Mouse (Mus musculus): ENCODE data around the gene Chst14. TPM values are rescaled to one million over a fixed set of nuclear protein-coding genes. Genes with fewer than 3 reads are reported as not detected.
A peak's percentile ranks its signal among the peaks of the same experiment; 100 is the strongest.

Gene Chst14
- polyA plus RNA-seq, 1 experiment from 2014 or later = 8.7 TPM

- no peaks in the 10 kb centered on the region for H3K9me3 ChIP-seq (ENCODE audit: control insufficient read depth, low read length)
- ATAC-seq (ENCODE audit: low FRiP score) (peak; percentile 76), DNase-seq (ENCODE audit: low spot score) (peak; percentile 93)
- peak overlapping the region; percentile 33 for H3K4me3 ChIP-seq (replicated peaks; ENCODE audit: low read length)
- WGBS = 1% methylated on average over 33 of the region's 33 CpGs
- H3K9ac ChIP-seq = peak overlapping the region; percentile 48
- H3K27ac ChIP-seq = no peak overlapping the region
- peaks cover 34% of the 10 kb centered on the region for H3K27me3 ChIP-seq (ENCODE audit: control insufficient read depth, insufficient read depth, low read length)
- H3K4me2 ChIP-seq (replicated peaks) = peak overlapping the region; percentile 78
- no peaks in the 10 kb centered on the region for H3K36me3 ChIP-seq (replicated peaks; ENCODE audit: control insufficient read depth, insufficient read depth)
- H3K4me1 ChIP-seq (replicated peaks; ENCODE audit: control insufficient read depth, insufficient read depth, low read length) = peaks cover 14% of the 10 kb centered on the region
Observed at GRCm38 (mm10) chr2:118972687-118973376, 46.5 kb downstream of the Chst14 start.

- DNase-seq (ENCODE audit: low spot score) = peak; percentile 44
- Histone ChIP-seq H3K4me1 (replicated peaks; ENCODE audit: control insufficient read depth, insufficient read depth, low read length) (peaks cover 14% of the 10 kb centered on the region), H3K27ac (no peak overlapping the region), H3K27me3 (ENCODE audit: control insufficient read depth, insufficient read depth, low read length) (peaks cover 38% of the 10 kb centered on the region), H3K9me3 (ENCODE audit: control insufficient read depth, low read length) (no peaks in the 10 kb centered on the region), H3K4me3 (replicated peaks; ENCODE audit: low read length) (peak overlapping the region; percentile 60), H3K4me2 (replicated peaks) (peak overlapping the region; percentile 96), H3K9ac (peak overlapping the region; percentile 73), H3K36me3 (replicated peaks; ENCODE audit: control insufficient read depth, insufficient read depth) (no peaks in the 10 kb centered on the region)
- no peak for ATAC-seq (ENCODE audit: low FRiP score)
- WGBS = 3% methylated on average over 15 of the region's 15 CpGs
Observed at GRCm38 (mm10) chr2:118975855-118976254, 49.6 kb downstream of the Chst14 start.

DNA sequence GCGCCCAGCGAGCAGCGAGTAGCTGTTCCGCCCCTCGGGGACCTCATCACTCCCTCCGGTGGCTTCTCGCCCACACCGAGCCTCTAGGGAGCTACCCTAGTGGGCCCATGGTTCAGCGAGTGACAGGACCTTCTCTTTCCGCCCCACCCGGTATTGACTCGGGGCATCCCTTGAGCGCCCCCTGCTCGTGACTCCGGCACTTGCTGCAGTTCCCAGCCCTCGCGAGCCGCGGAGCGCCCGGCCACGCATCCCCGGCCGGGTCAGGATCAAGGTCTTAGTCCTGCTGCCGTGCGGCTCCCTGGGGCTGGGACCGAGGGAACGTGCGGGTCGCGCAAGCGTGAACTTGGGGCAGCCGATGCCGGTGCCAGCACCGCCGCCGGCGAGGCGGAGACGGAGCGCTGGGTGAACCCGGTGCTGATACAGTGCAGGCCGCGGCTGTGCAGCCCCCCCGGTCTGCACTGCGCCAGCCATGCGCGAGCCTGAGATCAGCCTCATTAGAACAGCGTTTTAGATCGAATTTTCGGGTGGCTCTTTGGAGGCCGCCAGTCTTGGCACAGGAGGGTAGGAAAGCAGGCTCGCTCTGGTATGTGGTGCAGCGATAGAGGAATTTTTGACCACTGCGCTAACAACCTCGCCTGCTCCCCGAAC is 50.1 kb downstream of the Chst14 start:
- 1% methylated on average over 57 of the region's 57 CpGs for WGBS
- Histone ChIP-seq H3K4me2 (replicated peaks) (peak overlapping the region; percentile 96), H3K9ac (peak overlapping the region; percentile 73), H3K27me3 (ENCODE audit: control insufficient read depth, insufficient read depth, low read length) (peaks cover 38% of the 10 kb centered on the region), H3K9me3 (ENCODE audit: control insufficient read depth, low read length) (no peaks in the 10 kb centered on the region), H3K4me1 (replicated peaks; ENCODE audit: control insufficient read depth, insufficient read depth, low read length) (peaks cover 14% of the 10 kb centered on the region), H3K4me3 (replicated peaks; ENCODE audit: low read length) (peak overlapping the region; percentile 60), H3K36me3 (replicated peaks; ENCODE audit: control insufficient read depth, insufficient read depth) (no peaks in the 10 kb centered on the region), H3K27ac (0 out of 2 replicates have a peak overlapping the region, but pooled peaks have one; percentile 26)
- peak; percentile 69 for DNase-seq (ENCODE audit: low spot score)
- peak; percentile 80 for ATAC-seq (ENCODE audit: low FRiP score)

DNA sequence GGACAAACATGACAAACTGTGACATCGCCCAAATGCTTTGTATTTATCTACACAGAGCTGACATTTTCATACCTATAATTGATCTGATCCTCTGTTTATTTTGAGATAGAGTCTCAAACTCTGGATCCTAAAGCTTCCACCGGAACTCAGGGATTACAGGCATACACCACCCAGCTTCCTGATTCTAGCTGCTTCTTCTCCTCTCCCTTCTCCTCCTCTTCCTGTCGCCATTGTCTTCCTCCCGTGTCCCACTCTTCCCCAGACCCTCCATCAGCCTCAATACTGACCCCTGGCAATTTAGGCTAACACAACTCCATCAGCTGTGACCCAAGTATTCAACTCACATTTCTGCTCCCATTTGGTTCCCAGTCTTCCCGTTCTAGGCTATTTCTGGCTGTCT is 50.6 kb downstream of the Chst14 start:
- H3K36me3 ChIP-seq (replicated peaks; ENCODE audit: control insufficient read depth, insufficient read depth) = no peaks in the 10 kb centered on the region
- H3K27ac ChIP-seq = no peak overlapping the region
- WGBS = 17% methylated on average over 5 of the region's 5 CpGs
- no peak for ATAC-seq (ENCODE audit: low FRiP score)
- H3K9ac ChIP-seq = peak overlapping the region; percentile 73
- H3K4me3 ChIP-seq (replicated peaks; ENCODE audit: low read length) = peak overlapping the region; percentile 60
- peaks cover 38% of the 10 kb centered on the region for H3K27me3 ChIP-seq (ENCODE audit: control insufficient read depth, insufficient read depth, low read length)
- peak overlapping the region; percentile 96 for H3K4me2 ChIP-seq (replicated peaks)
- H3K9me3 ChIP-seq (ENCODE audit: control insufficient read depth, low read length) = no peaks in the 10 kb centered on the region
- no peak for DNase-seq (ENCODE audit: low spot score)
- H3K4me1 ChIP-seq (replicated peaks; ENCODE audit: control insufficient read depth, insufficient read depth, low read length) = peaks cover 14% of the 10 kb centered on the region

DNA sequence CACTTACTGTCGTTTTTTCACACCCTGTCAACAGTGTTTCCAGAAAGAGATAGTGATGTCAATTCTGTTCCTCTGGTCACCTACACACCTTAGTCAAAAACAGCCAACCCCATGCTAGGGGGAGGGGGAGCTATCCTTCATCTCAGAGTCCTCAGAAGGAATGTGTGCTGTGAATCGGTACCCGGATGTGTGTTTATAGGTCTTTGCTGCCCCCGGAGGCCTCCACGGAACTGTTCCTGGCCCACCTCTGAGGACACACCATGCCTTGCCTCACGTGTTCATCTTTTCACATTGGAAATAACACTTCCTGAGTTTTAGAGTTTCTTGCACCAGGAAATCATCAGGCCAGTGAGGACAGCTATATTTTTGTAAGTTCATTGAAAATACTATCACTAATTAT is 51.8 kb downstream of the Chst14 start:
- no peak overlapping the region for H3K4me3 ChIP-seq (replicated peaks; ENCODE audit: low read length)
- H3K27ac ChIP-seq = no peak overlapping the region
- ATAC-seq (ENCODE audit: low FRiP score) = no peak
- H3K36me3 ChIP-seq (replicated peaks; ENCODE audit: control insufficient read depth, insufficient read depth) = no peaks in the 10 kb centered on the region
- H3K4me1 ChIP-seq (replicated peaks; ENCODE audit: control insufficient read depth, insufficient read depth, low read length) = peaks cover 10% of the 10 kb centered on the region
- H3K9me3 ChIP-seq (ENCODE audit: control insufficient read depth, low read length) = no peaks in the 10 kb centered on the region
- no peak overlapping the region for H3K4me2 ChIP-seq (replicated peaks)
- WGBS = 30% methylated on average over 6 of the region's 6 CpGs
- peaks cover 38% of the 10 kb centered on the region for H3K27me3 ChIP-seq (ENCODE audit: control insufficient read depth, insufficient read depth, low read length)
- H3K9ac ChIP-seq = no peak overlapping the region
- DNase-seq (ENCODE audit: low spot score) = no peak

Other genes starting within 250 kb of the Chst14 start
- gene Ankrd63, start 222.5 kb upstream of the Chst14 start, polyA plus RNA-seq (2014; fragmentation: Nextera tagmentation; extraction: Ambion mirVana) = not detected in 2 replicates
- gene Plcb2, start 198.1 kb upstream of the Chst14 start, polyA plus RNA-seq (2014; fragmentation: Nextera tagmentation; extraction: Ambion mirVana) = 0.54 and 0.69 TPM in 2 replicates
- 29.5 and 30.6 TPM in 2 replicates for gene Inafm2, start 180.7 kb upstream of the Chst14 start, polyA plus RNA-seq (2014; fragmentation: Nextera tagmentation; extraction: Ambion mirVana)
- 0.48 and 0.87 TPM in 2 replicates for gene Ccdc9b, start 163.8 kb upstream of the Chst14 start, polyA plus RNA-seq (2014; fragmentation: Nextera tagmentation; extraction: Ambion mirVana)
- gene Phgr1, start 153.7 kb upstream of the Chst14 start, polyA plus RNA-seq (2014; fragmentation: Nextera tagmentation; extraction: Ambion mirVana) = not detected in 2 replicates
- gene Disp2, start 146.8 kb upstream of the Chst14 start, polyA plus RNA-seq (2014; fragmentation: Nextera tagmentation; extraction: Ambion mirVana) = 65.8 and 79.2 TPM in 2 replicates
- 16.1 and 25.1 TPM in 2 replicates for gene Knstrn, start 112.5 kb upstream of the Chst14 start, polyA plus RNA-seq (2014; fragmentation: Nextera tagmentation; extraction: Ambion mirVana)
- gene Ivd, start 64.5 kb upstream of the Chst14 start, polyA plus RNA-seq (2014; fragmentation: Nextera tagmentation; extraction: Ambion mirVana) = 36.4 and 38.1 TPM in 2 replicates
- 2.0 and 2.7 TPM in 2 replicates for gene Bahd1, start 26.1 kb upstream of the Chst14 start, polyA plus RNA-seq (2014; fragmentation: Nextera tagmentation; extraction: Ambion mirVana)
- gene Ccdc32, start 102.9 kb downstream of the Chst14 start, polyA plus RNA-seq (2014; fragmentation: Nextera tagmentation; extraction: Ambion mirVana) = 36.0 and 36.5 TPM in 2 replicates
- gene Rpusd2, start 108.3 kb downstream of the Chst14 start, polyA plus RNA-seq (2014; fragmentation: Nextera tagmentation; extraction: Ambion mirVana) = 3.6 and 3.9 TPM in 2 replicates
- gene Knl1, start 120.6 kb downstream of the Chst14 start, polyA plus RNA-seq (2014; fragmentation: Nextera tagmentation; extraction: Ambion mirVana) = 6.6 and 8.3 TPM in 2 replicates
- gene Rad51, start 186.3 kb downstream of the Chst14 start, polyA plus RNA-seq (2014; fragmentation: Nextera tagmentation; extraction: Ambion mirVana) = 8.3 and 11.6 TPM in 2 replicates
- 39.1 and 42.5 TPM in 2 replicates for gene Rmdn3, start 230.5 kb downstream of the Chst14 start, polyA plus RNA-seq (2014; fragmentation: Nextera tagmentation; extraction: Ambion mirVana)
- gene Gchfr, start 241.3 kb downstream of the Chst14 start, polyA plus RNA-seq (2014; fragmentation: Nextera tagmentation; extraction: Ambion mirVana) = 14.3 and 15.1 TPM in 2 replicates
- gene Gm14137, start 248.0 kb downstream of the Chst14 start, polyA plus RNA-seq (2014; fragmentation: Nextera tagmentation; extraction: Ambion mirVana) = 0.40 and 0.66 TPM in 2 replicates

All from hindbrain, embryonic 14.5 days (tissue).